Mouse (Mus musculus): Measurements from ENCODE around the gene Nsl1. TPM values are rescaled to one million over a fixed set of nuclear protein-coding genes. Genes with fewer than 3 reads are reported as not detected.

The Nsl1 gene
- polyA plus RNA-seq, 1 experiment from 2014 or later: 35.9 TPM

- H3K4me1 ChIP-seq: no peaks in the 10 kb centered on the region
- 84% methylated on average over 9 of the region's 9 CpGs for WGBS
- no peak overlapping the region for H3K4me3 ChIP-seq
- H3K27ac ChIP-seq (replicated peaks): no peak overlapping the region
- no peaks in the 10 kb centered on the region for H3K36me3 ChIP-seq
- H3K9me3 ChIP-seq (replicated peaks): no peaks in the 10 kb centered on the region
- H3K27me3 ChIP-seq (ENCODE audit: low read depth, poor library complexity, severe bottlenecking): peaks cover 9% of the 10 kb centered on the region
- DNase-seq (ENCODE audit: low spot score): no peak
Observed at GRCm38 (mm10) chr1:191105246-191105645, 42.4 kb downstream of the Nsl1 start.

GRCm38 (mm10) chr1:191107306-191107705, 44.5 kb downstream of the Nsl1 start:
- WGBS: 82% methylated on average over 10 of the region's 10 CpGs
- no peak overlapping the region for H3K4me3 ChIP-seq
- H3K27ac ChIP-seq (replicated peaks): no peak overlapping the region
- no peak for DNase-seq (ENCODE audit: low spot score)
- H3K36me3 ChIP-seq: no peaks in the 10 kb centered on the region
- no peaks in the 10 kb centered on the region for H3K27me3 ChIP-seq (ENCODE audit: low read depth, poor library complexity, severe bottlenecking)
- H3K9me3 ChIP-seq (replicated peaks): no peaks in the 10 kb centered on the region
- peaks cover 14% of the 10 kb centered on the region for H3K4me1 ChIP-seq

GRCm38 (mm10) chr1:191109907-191110306, 47.1 kb downstream of the Nsl1 start:
- no peak for DNase-seq (ENCODE audit: low spot score)
- Histone ChIP-seq H3K27ac (replicated peaks) (no peak overlapping the region), H3K36me3 (no peaks in the 10 kb centered on the region), H3K4me1 (peaks cover 14% of the 10 kb centered on the region), H3K9me3 (replicated peaks) (no peaks in the 10 kb centered on the region), H3K4me3 (no peak overlapping the region), H3K27me3 (ENCODE audit: low read depth, poor library complexity, severe bottlenecking) (no peaks in the 10 kb centered on the region)
- WGBS: 93% methylated on average over 9 of the region's 9 CpGs

- WGBS: 61% methylated on average over 8 of the region's 8 CpGs
- Histone ChIP-seq H3K4me1 (peaks cover 18% of the 10 kb centered on the region), H3K27me3 (ENCODE audit: low read depth, poor library complexity, severe bottlenecking) (no peaks in the 10 kb centered on the region), H3K9me3 (replicated peaks) (no peaks in the 10 kb centered on the region), H3K27ac (replicated peaks) (no peak overlapping the region), H3K36me3 (no peaks in the 10 kb centered on the region), H3K4me3 (no peak overlapping the region)
- DNase-seq (ENCODE audit: low spot score): no peak
Observed at GRCm38 (mm10) chr1:191111146-191111545, 48.3 kb downstream of the Nsl1 start.

GRCm38 (mm10) chr1:191114868-191115267, 52.1 kb downstream of the Nsl1 start:
- no peak for DNase-seq (ENCODE audit: low spot score)
- 84% methylated on average over 7 of the region's 7 CpGs for WGBS
- H3K27me3 ChIP-seq (ENCODE audit: low read depth, poor library complexity, severe bottlenecking): no peaks in the 10 kb centered on the region
- H3K9me3 ChIP-seq (replicated peaks): no peaks in the 10 kb centered on the region
- no peak overlapping the region for H3K27ac ChIP-seq (replicated peaks)
- H3K36me3 ChIP-seq: no peaks in the 10 kb centered on the region
- no peak overlapping the region for H3K4me3 ChIP-seq
- H3K4me1 ChIP-seq: peaks cover 18% of the 10 kb centered on the region

GRCm38 (mm10) chr1:191115514-191116238, 52.9 kb downstream of the Nsl1 start:
- Histone ChIP-seq H3K4me1 (peaks cover 18% of the 10 kb centered on the region), H3K27ac (replicated peaks) (no peak overlapping the region), H3K27me3 (ENCODE audit: low read depth, poor library complexity, severe bottlenecking) (no peaks in the 10 kb centered on the region), H3K4me3 (no peak overlapping the region), H3K9me3 (replicated peaks) (no peaks in the 10 kb centered on the region), H3K36me3 (no peaks in the 10 kb centered on the region)
- 83% methylated on average over 11 of the region's 11 CpGs for WGBS
- DNase-seq (ENCODE audit: low spot score): no peak

- Histone ChIP-seq H3K27ac (replicated peaks) (no peak overlapping the region), H3K4me3 (no peak overlapping the region), H3K27me3 (ENCODE audit: low read depth, poor library complexity, severe bottlenecking) (peaks cover 25% of the 10 kb centered on the region), H3K4me1 (peaks cover 16% of the 10 kb centered on the region), H3K9me3 (replicated peaks) (no peaks in the 10 kb centered on the region), H3K36me3 (no peaks in the 10 kb centered on the region)
- DNase-seq (ENCODE audit: low spot score): no peak
- 85% methylated on average over 3 of the region's 3 CpGs for WGBS
Observed at GRCm38 (mm10) chr1:191122744-191123143, 59.9 kb downstream of the Nsl1 start.

- Histone ChIP-seq H3K4me3 (no peak overlapping the region), H3K36me3 (no peaks in the 10 kb centered on the region), H3K4me1 (peaks cover 16% of the 10 kb centered on the region), H3K27me3 (ENCODE audit: low read depth, poor library complexity, severe bottlenecking) (peaks cover 25% of the 10 kb centered on the region), H3K9me3 (replicated peaks) (no peaks in the 10 kb centered on the region), H3K27ac (replicated peaks) (no peak overlapping the region)
- DNase-seq (ENCODE audit: low spot score): no peak
- 82% methylated on average over 2 of the region's 2 CpGs for WGBS
Observed at GRCm38 (mm10) chr1:191123696-191124095, 60.9 kb downstream of the Nsl1 start.

GRCm38 (mm10) chr1:191124288-191124687, 61.5 kb downstream of the Nsl1 start:
- H3K4me3 ChIP-seq: no peak overlapping the region
- H3K9me3 ChIP-seq (replicated peaks): peaks cover 2% of the 10 kb centered on the region
- DNase-seq (ENCODE audit: low spot score): no peak
- WGBS: 69% methylated on average over 4 of the region's 4 CpGs
- H3K27ac ChIP-seq (replicated peaks): no peak overlapping the region
- H3K4me1 ChIP-seq: peaks cover 16% of the 10 kb centered on the region
- peaks cover 25% of the 10 kb centered on the region for H3K27me3 ChIP-seq (ENCODE audit: low read depth, poor library complexity, severe bottlenecking)
- H3K36me3 ChIP-seq: no peaks in the 10 kb centered on the region

GRCm38 (mm10) chr1:191125811-191126638, 63.2 kb downstream of the Nsl1 start:
- Histone ChIP-seq H3K9me3 (replicated peaks) (peaks cover 13% of the 10 kb centered on the region), H3K27ac (replicated peaks) (peak overlapping the region; percentile 24; the same call in 1 of the 2 replicates), H3K4me3 (peak overlapping the region; percentile 47), H3K36me3 (no peaks in the 10 kb centered on the region), H3K27me3 (ENCODE audit: low read depth, poor library complexity, severe bottlenecking) (peaks cover 25% of the 10 kb centered on the region), H3K4me1 (peaks cover 16% of the 10 kb centered on the region)
- peak; percentile 78 for DNase-seq (ENCODE audit: low spot score)
- 19% methylated on average over 38 of the region's 38 CpGs for WGBS

GRCm38 (mm10) chr1:191131692-191132091, 68.9 kb downstream of the Nsl1 start:
- no peak for DNase-seq (ENCODE audit: low spot score)
- no peaks in the 10 kb centered on the region for H3K27me3 ChIP-seq (ENCODE audit: low read depth, poor library complexity, severe bottlenecking)
- peaks cover 13% of the 10 kb centered on the region for H3K9me3 ChIP-seq (replicated peaks)
- 89% methylated on average over 2 of the region's 2 CpGs for WGBS
- H3K36me3 ChIP-seq: no peaks in the 10 kb centered on the region
- no peak overlapping the region for H3K27ac ChIP-seq (replicated peaks)
- no peak overlapping the region for H3K4me3 ChIP-seq
- H3K4me1 ChIP-seq: peaks cover 10% of the 10 kb centered on the region; the same call in 1 of the 2 replicates

GRCm38 (mm10) chr1:191132240-191132639, 69.4 kb downstream of the Nsl1 start:
- H3K9me3 ChIP-seq (replicated peaks): peaks cover 13% of the 10 kb centered on the region

GRCm38 (mm10) chr1:191132934-191133333, 70.1 kb downstream of the Nsl1 start:
- Histone ChIP-seq H3K27ac (replicated peaks) (0 out of 2 replicates have a peak overlapping the region, but pooled peaks have one; percentile 46), H3K36me3 (no peaks in the 10 kb centered on the region), H3K9me3 (replicated peaks) (peaks cover 13% of the 10 kb centered on the region), H3K4me3 (no peak overlapping the region), H3K27me3 (ENCODE audit: low read depth, poor library complexity, severe bottlenecking) (no peaks in the 10 kb centered on the region), H3K4me1 (peaks cover 10% of the 10 kb centered on the region; the same call in 1 of the 2 replicates)
- no peak for DNase-seq (ENCODE audit: low spot score)
- WGBS: 70% methylated on average over 5 of the region's 5 CpGs

More at GRCm38 (mm10) chr1:191132240-191132639, 69.4 kb downstream of the Nsl1 start:
- no peaks in the 10 kb centered on the region for H3K27me3 ChIP-seq (ENCODE audit: low read depth, poor library complexity, severe bottlenecking)
- no peak overlapping the region for H3K4me3 ChIP-seq
- DNase-seq (ENCODE audit: low spot score): no peak
- H3K27ac ChIP-seq (replicated peaks): no peak overlapping the region
- peaks cover 10% of the 10 kb centered on the region; the same call in 1 of the 2 replicates for H3K4me1 ChIP-seq
- WGBS: 70% methylated on average over 5 of the region's 5 CpGs
- no peaks in the 10 kb centered on the region for H3K36me3 ChIP-seq

Measured in midbrain, embryonic 10.5 days (tissue).